Mouse (Mus musculus) G1E (cell line): ENCODE data around the gene Tnpo3.

ENCODE experiments used
- CTCF ChIP-seq: IDR thresholded peaks from 2 replicates; pipeline ENCODE4 v1.5.1; 2012; ENCODE audit warnings: low read depth, low read length, inconsistent platforms, mixed read lengths
- GATA2 ChIP-seq: IDR thresholded peaks from 2 replicates; pipeline ENCODE4 v1.6.1; 2012; ENCODE audit warnings: low read depth, low read length, inconsistent platforms, borderline replicate concordance

DNA sequence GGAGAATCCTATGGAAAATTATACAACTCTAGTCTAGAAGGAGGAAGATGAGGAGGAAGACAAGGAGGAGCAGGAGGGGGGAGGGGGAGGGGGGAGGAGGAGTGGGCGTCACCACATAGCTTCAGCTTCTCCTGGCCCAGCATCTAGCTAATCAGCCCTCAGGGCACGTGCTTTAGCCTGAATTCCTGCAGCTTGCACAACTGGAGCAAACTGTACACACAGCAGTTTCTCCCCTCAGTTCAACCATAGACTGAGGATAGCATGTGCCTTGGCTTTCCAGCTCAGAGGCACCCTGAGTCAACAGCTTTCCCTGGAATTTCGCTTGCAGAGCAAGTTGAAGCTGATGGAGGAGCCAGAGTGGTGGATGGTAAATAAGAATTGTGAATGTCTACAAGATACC, 10.5 kb upstream of the Tnpo3 start:
- TF ChIP-seq CTCF (no peak), GATA2 (no peak)
